27 mouse cellular contexts compared by ENCODE assay signal in the genomic region with DNA sequence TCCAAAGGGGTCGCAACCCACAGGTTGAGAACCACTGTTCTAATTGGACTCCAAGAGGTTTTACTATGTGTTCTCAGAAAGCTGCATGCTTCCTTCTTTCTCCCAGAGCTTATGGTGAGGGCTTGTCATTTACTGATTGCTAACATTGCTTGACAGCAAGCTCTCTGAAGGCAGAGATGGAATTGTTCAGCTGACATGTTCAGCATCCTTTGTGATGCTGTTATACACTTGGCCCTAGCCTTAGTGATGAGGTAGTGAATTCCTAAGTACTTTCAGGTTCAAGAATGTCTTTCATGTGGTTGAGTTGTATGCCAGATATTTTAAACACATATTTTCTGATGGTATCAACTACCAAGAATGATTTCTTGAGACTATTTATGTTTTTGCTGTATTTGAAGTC.
"Had no signal": no experiment of that assay in that cellular context is flagged by ENCODE, and none has a peak within 500 bp of the region (broad histone marks: within the 10 kb centered on the region; RNA-seq: fewer than 3 reads in every experiment).

No protein-coding gene starts in this region.

- H3K9ac ChIP-seq: heart, embryonic 12.5 days; hindbrain, embryonic 12.5 days; hindbrain, embryonic 14.5 days; intestine, embryonic 15.5 days; limb, embryonic 13.5 days; limb, embryonic 15.5 days; liver, embryonic 12.5 days; liver, embryonic 14.5 days had no signal

- DNase-seq: gastrocnemius, adult 2 months; gastrocnemius, postnatal 10 days; gastrocnemius, postnatal 25 days; heart, adult 18-20 months; heart, postnatal 10 days; heart, postnatal 4 days; kidney, adult 18-20 months; kidney, adult 8-10 months; kidney, postnatal 10 days; kidney, postnatal 25 days; kidney, postnatal 4 days; layer of hippocampus, postnatal 36 days; left cerebral cortex, postnatal 4 days had no signal

- H3K4me2 ChIP-seq: heart, embryonic 12.5 days; hindbrain, embryonic 12.5 days; hindbrain, embryonic 14.5 days; intestine, embryonic 15.5 days; limb, embryonic 13.5 days; limb, embryonic 15.5 days; liver, embryonic 12.5 days had no signal

- H3K27me3 ChIP-seq: heart, embryonic 12.5 days; hindbrain, embryonic 12.5 days; intestine, embryonic 15.5 days; limb, embryonic 13.5 days; limb, embryonic 15.5 days; liver, embryonic 12.5 days had no signal

- H3K36me3 ChIP-seq: heart, embryonic 10.5 days; heart, embryonic 12.5 days; hindbrain, embryonic 10.5 days; hindbrain, embryonic 12.5 days; intestine, embryonic 15.5 days; limb, embryonic 13.5 days; limb, embryonic 15.5 days; liver, embryonic 12.5 days had no signal

- H3K9me3 ChIP-seq: heart, embryonic 10.5 days; heart, embryonic 12.5 days; hindbrain, embryonic 10.5 days; hindbrain, embryonic 12.5 days; intestine, embryonic 15.5 days; limb, embryonic 13.5 days; limb, embryonic 15.5 days; liver, embryonic 12.5 days had no signal

- ATAC-seq: hindbrain, embryonic 16.5 days; inflammation-experienced regulatory T-cells, adult 6 months; intestine, embryonic 15.5 days; intestine, postnatal 0 days; liver, embryonic 12.5 days had no signal

- H3K4me1 ChIP-seq: heart, embryonic 10.5 days; heart, embryonic 12.5 days; intestine, embryonic 15.5 days; limb, embryonic 13.5 days; limb, embryonic 15.5 days had no signal

- H3K27ac ChIP-seq: gastrocnemius, adult 2 months; heart, embryonic 10.5 days; hindbrain, embryonic 10.5 days; hindbrain, embryonic 12.5 days; hindbrain, embryonic 14.5 days; intestine, embryonic 15.5 days; layer of hippocampus, adult 2 months; limb, embryonic 13.5 days; limb, embryonic 15.5 days; liver, embryonic 12.5 days; liver, embryonic 14.5 days had no signal

- H3K4me3 ChIP-seq: gastrocnemius, adult 2 months; heart, embryonic 10.5 days; heart, embryonic 12.5 days; hindbrain, embryonic 10.5 days; hindbrain, embryonic 12.5 days; intestine, embryonic 15.5 days; layer of hippocampus, adult 2 months; limb, embryonic 13.5 days; limb, embryonic 15.5 days; liver, embryonic 12.5 days had no signal
